Mouse (Mus musculus) heart, adult 2 months (tissue): ENCODE measurements around the gene Atox1.

Source experiments
- CTCF ChIP-seq: fragments of 200-600 bp; IDR thresholded peaks from 2 replicates; pipeline ENCODE4 v1.8.1; 2022; ENCODE audit warnings: antibody characterized with exemption, mild to moderate bottlenecking, moderate library complexity
- EP300 ChIP-seq: fragments of 200-500 bp; IDR thresholded peaks from 2 replicates; pipeline ENCODE4 v1.6.1; 2011; ENCODE audit warnings: low read depth, low read length, control low read depth; ENCODE audit not compliant: insufficient read depth
- POLR2A ChIP-seq: fragments of 200-500 bp; IDR thresholded peaks from 2 replicates; pipeline ENCODE4 v1.6.1; 2011; ENCODE audit warnings: mild to moderate bottlenecking, low read depth, low read length, control low read depth; ENCODE audit not compliant: insufficient read depth

- peak; percentile 62 for TF ChIP-seq POLR2A
- TF ChIP-seq CTCF: no peak
- peak; percentile 57; the same call in 1 of the 2 replicates for TF ChIP-seq EP300
Measured at GRCm38 (mm10) chr11:55428186-55429012, 32.6 kb downstream of the Atox1 start.
